Mouse (Mus musculus) adipose tissue, adult 10 weeks (tissue): ENCODE data around the gene Scamp1. TPM values are rescaled to one million over a fixed set of nuclear protein-coding genes. Genes with fewer than 3 reads are reported as not detected.

Experiments used
- polyA plus RNA-seq: library from polyadenylated mRNA; stranded (reverse); fragments of 350-450 nt; fragmentation: Illumina TruSeq; extraction: RNeasy Lipid Tissue Mini Kit (QIAGEN cat#74804); gene quantifications from one replicate; pipeline ENCODE4 v1.2.3, GENCODE M21; 2014; ENCODE audit warnings: low read depth, low replicate concordance

Scamp1 gene
- polyA plus RNA-seq = 39.3 TPM

GRCm38 (mm10) chr13:94285281-94285871 is at the start of gene Scamp1:
Gene Scamp1 (minus strand): TSS chr13:94285857.

Other genes starting within 250 kb of the Scamp1 start
- 32.8 TPM for gene Lhfpl2, start 228.1 kb downstream of the Scamp1 start, polyA plus RNA-seq
- gene Ap3b1, start 73.1 kb upstream of the Scamp1 start, polyA plus RNA-seq = 32.9 TPM